Mouse (Mus musculus) urinary bladder, postnatal 14 days (tissue): Measurements from ENCODE around the gene Trappc12.
A peak's percentile ranks its signal among the peaks of the same experiment; 100 is the strongest.

Experiments used
- DNase-seq: peaks from one replicate; pipeline ENCODE4 v3.0.0; 2021; ENCODE audit warnings: low spot score

Trappc12 gene

GRCm38 (mm10) chr12:28750021-28750633, at the start of gene Trappc12:
Trappc12 (minus strand) TSS chr12:28750472.
- DNase-seq, result peak; percentile 88

DNA sequence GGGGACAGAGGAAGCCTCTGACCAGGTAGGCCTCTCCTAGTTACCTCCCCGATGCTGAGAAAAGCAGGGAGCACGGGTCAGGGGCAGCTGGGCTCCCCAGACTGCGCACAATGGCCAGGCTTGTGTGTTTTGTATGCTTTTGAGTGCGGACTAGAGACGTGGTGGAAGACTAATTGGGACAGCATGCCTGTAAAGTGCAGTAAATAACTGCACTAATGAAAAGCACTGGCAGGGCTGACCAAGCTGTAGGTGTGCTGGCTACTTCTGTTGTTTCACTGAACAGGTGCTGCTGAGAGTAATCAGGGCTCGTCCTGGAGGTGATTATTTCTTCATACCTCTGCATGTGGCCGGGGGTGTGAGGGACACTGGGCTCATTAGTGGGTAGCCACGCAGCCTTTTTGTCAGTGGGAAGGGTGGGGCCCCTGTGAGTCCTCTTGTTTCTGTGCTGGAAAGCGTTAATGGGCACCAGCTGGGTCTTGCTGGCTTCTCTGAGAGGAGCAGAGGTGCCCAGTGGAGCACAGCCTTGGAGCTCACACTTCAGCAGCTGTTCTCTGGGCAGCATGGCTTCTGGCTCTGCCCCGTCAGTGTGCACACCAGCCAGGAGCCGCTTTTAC, 49.6 kb upstream of the Trappc12 start:
- no peak for DNase-seq

DNA sequence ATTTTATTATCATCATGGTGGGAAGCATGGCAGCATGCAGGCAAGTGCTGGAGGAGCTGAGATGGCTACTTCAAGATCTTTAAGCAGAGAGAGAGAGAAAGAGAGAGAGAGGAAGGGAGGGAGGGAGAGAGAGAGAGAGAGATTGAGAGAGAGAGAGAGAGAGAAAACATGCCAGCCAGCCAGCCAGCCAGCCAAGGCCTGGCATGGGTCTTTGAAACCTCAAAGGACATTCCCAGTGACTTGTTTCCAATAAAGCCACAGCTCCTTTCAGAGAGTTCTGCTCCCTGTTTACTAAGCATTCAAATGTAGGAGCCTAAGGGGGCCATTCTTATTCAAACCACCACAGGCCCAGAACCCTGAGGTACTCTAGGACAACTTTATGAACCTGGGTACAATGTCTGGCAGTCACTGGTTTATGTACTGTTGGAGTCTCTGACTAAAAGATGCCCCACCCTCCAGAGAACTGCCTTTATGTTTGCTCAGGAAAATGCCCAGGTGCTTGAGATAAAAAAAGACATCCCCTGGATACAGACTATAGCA, 46.7 kb upstream of the Trappc12 start:
- no peak for DNase-seq

- no peak for DNase-seq
These were observed 44.8 kb upstream of the Trappc12 start for GRCm38 (mm10) chr12:28795041-28795440.

- no peak for DNase-seq
These were observed 43.4 kb upstream of the Trappc12 start for GRCm38 (mm10) chr12:28793715-28794114.

GRCm38 (mm10) chr12:28792613-28793012, 42.3 kb upstream of the Trappc12 start:
- no peak for DNase-seq

GRCm38 (mm10) chr12:28786310-28786709, 36.0 kb upstream of the Trappc12 start:
- no peak for DNase-seq

GRCm38 (mm10) chr12:28785299-28785698, 35.0 kb upstream of the Trappc12 start:
- DNase-seq, result no peak

DNA sequence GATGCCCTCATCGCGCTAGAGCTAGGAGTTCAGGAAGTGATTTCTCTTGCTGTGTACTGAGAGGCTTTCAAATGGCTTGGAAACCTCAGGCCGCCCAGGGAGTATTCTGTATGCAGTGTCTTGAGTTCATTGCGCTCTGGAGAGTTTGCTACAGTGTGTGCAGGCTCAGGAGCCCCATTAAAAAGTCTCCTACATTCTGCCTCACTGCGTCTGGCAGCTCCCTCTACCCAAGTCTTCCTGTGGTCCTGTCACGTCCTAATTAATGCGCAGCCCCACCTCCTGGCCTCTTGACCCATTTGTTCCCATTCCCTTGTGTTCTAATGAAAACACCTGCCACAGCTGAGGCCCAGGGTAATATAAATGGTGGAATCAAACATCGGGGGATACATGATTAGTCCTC, 34.6 kb upstream of the Trappc12 start:
- DNase-seq, result no peak

GRCm38 (mm10) chr12:28784355-28784754, 34.1 kb upstream of the Trappc12 start:
- DNase-seq, result peak; percentile 4

DNA sequence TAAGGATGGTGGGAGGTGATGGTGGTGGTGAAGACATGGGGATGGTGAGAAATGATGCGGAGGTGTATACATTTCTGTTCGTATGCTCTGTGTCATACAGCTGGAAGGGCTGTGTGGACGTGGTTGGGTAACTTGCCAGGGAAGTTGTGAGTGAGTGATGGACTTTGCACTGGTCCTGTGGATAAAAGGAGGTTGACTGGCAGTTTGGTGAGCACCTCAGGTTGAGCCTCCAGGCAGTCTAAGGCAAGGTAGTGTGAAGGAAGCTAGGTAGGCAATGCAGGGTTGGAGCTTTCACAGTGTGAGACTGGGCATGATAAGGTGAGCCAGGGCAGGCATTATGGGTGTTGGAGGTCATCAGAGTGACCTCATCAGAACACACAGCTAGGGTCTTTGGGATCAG, 32.4 kb upstream of the Trappc12 start:
- no peak for DNase-seq

GRCm38 (mm10) chr12:28780180-28780579, 29.9 kb upstream of the Trappc12 start:
- DNase-seq, result no peak

- DNase-seq, result no peak
These were observed 25.4 kb upstream of the Trappc12 start for GRCm38 (mm10) chr12:28775627-28776026.

- DNase-seq, result no peak
These were observed 24.8 kb upstream of the Trappc12 start for GRCm38 (mm10) chr12:28775120-28775519.

DNA sequence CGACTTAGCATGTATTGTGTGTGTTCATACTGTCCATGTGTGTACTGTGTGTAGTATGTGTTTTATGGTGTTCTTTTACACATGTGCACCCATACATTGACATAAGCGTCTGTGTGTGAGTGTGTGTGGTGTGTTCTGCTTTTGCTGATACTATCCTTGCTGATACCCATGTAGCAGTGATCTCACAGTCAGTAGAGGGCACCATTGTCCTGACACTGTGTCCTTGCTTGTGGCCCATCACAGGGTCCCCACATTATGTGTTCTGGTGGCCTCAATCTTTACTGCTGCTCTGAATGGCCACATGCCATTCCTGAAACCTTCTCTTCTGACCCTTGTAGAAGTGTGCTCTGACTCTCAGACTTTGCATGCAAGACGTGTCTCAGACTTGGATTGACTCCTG, 23.5 kb upstream of the Trappc12 start:
- DNase-seq, result no peak

- DNase-seq, result no peak
These were observed 19.7 kb upstream of the Trappc12 start for GRCm38 (mm10) chr12:28769953-28770352.

DNA sequence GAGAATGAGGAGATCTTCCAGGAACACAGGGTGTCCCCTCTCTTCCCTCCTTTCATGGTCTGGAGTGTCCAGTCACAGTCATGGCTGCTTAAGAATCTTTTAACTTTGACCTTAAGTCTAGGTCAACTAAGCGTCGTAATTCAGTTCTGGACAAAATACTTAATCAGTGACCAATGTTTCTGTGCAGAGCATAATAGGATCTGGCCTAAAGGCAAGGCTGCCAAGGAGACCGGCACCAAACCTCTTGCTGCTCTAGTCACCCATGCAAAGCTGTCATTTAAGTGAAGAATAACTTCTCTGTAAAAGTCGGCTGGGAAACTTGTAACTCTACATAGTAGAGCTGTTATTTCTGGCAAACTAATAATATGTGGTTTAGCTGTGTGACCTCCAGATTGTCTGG, 5.7 kb upstream of the Trappc12 start:
- no peak for DNase-seq

- peak; percentile 88 for DNase-seq
These were observed 1.4 kb upstream of the Trappc12 start, which contains the start of gene Eipr1 for GRCm38 (mm10) chr12:28751508-28752263. Eipr1 (plus strand) TSS chr12:28751803.

DNA sequence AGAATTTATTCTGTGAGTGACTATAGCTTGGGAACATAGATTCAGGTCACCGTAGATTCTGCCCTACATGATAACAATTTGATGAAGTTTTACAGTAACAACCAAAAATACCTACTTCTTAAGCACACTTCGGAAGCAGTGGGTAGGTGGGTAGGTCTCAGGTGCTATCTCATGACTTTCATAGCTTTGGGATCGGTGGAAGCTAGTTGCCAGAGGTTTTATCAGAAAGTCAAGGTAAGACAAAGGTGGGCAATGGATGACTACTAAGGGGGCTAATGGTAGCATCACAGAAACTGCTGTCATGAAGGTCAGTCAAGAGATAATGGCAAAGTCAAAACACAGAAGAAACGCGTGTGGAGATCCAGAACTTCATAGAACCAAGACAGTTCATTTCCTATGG, 604 bp upstream of the Trappc12 start:
- no peak for DNase-seq

GRCm38 (mm10) chr12:28743328-28743727, 6.9 kb downstream of the Trappc12 start:
- no peak for DNase-seq

DNA sequence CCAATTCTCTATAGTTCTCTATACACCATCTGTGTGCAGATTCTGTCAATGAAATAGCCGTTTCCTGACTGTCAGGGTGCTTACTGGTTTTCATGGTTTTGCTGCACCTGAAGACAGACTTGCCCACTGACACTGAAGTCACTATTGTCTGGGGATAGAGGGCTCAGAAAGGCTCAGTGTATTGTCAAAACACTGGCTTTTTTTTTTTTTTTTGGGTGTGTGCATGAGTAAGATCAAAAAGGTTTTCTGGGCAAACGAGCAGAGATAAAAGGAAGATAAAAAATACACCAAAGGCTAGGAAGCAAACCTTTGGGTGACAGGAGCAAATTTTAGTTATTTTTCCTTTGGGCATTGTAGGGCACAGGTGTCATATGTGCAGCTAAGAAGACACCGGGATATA, 15.0 kb downstream of the Trappc12 start:
- DNase-seq, result no peak

DNA sequence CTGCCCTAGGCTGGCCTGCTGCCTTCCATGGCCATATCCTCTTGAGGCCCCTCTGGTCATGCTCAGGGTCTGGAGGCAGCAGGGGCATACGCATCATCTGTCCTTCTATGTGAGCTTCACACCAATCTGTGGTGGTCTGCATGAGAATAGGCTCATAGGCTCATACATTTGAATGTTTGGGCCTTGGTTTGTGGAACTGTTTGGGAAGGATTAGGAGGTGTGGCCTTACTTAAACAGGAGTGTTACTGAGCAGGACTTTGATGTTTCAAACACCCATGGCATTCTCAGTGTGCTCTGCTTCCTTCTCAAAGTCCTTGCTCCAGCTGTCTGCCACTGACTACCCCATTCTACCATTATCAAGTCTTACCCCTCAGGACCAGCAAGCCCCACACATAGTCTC, 16.0 kb downstream of the Trappc12 start:
- DNase-seq, result no peak
